Mouse (Mus musculus) frontal cortex, postnatal 10 days (tissue): Measurements from ENCODE around the gene 1700022I11Rik.

ENCODE experiments used
- DNase-seq, 2 experiments: peaks; one replicate each; pipeline ENCODE4 v3.0.0; 2022; ENCODE audit warnings: low spot score in 2 of 2, mixed read lengths in 1 of 2

Gene 1700022I11Rik

DNA sequence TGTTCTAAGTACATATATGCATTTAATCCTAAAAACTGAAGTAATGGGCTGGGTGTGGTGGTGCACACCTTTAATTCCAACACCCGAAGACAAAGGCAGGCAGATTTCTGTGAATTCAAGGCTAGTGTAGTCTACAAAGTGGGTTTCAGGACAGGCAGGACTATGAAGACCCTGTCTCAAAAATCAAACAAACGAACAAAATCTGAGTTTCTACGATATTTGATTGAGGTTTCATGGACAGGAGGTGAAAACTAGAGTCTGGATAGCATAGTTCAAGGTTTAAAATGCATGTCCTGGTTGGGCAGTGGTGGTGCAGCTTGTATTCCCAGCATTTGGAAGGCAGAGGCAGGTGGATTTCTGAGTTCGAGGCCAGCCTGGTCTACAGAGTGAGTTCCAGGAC lies at the start of gene 1700022I11Rik:
Gene 1700022I11Rik, plus strand, starts transcription at position 301 of the 400 bp plus-strand sequence.
- no peak for DNase-seq

DNA sequence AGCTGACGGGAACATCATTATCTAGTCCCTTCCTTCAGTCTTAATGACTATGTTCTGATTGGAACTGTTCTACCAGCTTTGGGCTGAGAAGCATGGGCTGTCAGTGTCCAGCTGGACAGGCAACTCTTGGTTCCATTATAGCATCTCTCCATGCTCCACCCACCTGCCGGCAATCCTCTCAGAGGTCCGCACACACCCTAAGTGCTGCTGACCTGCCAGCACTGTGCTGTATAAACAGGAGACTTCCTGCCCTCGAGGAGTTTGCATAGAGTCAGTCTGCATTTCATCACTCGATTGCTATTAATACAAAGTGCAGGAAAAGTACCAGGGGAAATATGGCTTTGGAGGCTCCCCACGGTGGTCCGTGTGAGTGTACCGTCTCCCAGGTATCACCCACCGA lies 48.7 kb upstream of the 1700022I11Rik start:
- no peak for DNase-seq

DNA sequence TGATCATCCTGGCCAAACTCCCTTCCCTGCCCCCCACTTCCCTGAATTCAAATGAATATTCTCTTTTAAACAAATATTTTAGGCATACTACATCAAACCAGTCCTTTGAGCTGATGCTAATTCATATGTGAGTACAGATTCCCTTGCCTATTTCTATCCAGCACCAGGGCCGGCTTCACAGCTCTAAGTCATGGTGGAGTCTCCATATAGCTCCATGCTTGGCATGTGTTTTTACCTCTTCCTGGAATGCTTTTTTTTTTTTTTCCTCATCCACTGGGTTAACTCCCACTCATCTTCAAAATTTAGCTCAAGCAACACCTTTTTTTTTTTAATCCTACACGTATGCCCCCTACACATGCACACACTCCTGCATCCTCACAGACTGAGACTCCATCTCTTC lies 47.9 kb upstream of the 1700022I11Rik start:
- DNase-seq = peak in 1 of 2 experiments; percentile 53

DNA sequence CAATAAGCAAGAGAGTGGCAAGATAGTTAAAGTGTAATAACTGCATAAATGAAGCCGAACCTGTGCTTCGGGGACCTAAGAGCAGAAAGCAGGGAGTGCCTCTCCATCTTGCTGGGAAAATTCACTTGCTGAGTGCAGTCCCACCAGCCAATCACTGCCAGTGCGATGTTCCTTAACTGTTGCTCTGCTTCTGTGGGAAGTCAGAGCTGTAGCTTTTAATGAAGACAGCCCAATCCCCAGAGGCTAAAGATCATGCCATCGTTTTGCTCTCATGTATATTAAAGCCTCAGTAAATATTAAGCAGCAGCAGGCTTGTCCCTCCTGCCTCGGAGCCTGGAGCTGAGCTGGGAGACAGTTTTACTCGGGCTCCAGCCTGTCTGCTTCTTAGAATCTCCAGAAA lies 47.3 kb upstream of the 1700022I11Rik start:
- peak in 1 of 2 experiments; percentile 11 for DNase-seq

DNA sequence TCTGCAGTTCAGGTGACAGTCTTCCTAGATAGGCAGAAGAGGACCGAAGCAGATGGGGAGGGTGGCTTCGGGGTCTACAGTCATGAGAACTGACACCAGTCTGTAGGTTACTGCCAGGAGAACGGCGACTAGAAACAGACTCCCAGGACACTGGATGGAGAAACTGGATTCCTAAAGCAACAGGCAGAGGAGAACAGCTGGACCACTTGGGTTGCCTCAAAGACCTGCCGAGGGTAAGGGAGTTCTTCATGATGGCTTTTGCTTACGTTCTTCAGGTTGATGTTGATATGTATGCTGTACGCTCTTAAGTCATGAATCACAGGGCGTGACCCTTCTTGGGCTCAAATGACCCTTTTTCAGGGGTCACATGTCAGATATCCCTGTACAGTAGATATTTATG lies 46.9 kb upstream of the 1700022I11Rik start:
- peak in 1 of 2 experiments; percentile 3 for DNase-seq

DNA sequence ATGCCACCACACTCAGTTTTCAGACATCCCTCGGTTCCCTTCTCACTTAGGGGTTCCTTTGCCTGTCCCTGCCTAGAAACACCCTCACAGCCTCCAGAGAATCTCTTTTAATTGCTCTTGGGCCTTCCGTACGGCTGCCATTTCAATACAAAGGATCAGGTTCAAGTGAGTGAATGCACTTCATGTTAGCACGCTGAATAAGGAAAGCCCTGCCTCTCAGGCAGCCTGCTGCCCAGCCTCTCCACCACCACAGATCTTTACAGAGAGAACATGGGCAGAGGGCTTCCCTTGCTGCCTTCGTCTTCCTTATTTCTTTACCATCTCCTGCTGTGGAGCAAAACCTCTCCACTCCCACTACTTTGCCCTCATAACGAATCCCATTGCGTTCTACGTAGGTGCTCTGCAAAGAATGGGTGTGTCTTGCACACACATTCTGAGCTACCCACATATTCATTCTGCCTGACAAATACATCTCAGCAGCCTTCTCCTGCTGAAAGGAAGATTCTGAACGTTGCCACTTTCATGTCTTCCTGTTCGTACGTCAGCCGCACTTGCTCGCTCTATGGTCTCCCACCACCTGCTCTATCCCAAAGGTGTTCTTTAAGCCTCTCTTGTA lies 45.2 kb upstream of the 1700022I11Rik start:
- no peak for DNase-seq

DNA sequence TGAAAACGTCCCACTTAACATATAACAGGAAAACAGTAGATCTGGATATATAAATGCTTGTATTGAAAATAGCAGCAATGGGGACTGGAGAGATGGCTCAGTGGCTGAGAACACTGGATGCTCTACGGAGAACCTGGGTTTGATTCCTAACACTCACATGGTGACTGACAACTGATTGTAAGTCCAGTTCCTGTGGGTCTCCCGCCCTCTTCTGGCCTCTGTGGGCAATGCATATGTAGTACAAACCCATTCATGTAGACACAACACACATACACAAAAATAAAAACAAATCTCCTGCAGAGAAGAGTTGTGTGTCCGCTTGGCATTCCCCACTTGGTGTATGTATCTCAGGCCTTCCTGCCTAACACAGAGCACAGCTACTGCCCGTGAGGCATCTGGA lies 41.2 kb upstream of the 1700022I11Rik start:
- DNase-seq = no peak

DNA sequence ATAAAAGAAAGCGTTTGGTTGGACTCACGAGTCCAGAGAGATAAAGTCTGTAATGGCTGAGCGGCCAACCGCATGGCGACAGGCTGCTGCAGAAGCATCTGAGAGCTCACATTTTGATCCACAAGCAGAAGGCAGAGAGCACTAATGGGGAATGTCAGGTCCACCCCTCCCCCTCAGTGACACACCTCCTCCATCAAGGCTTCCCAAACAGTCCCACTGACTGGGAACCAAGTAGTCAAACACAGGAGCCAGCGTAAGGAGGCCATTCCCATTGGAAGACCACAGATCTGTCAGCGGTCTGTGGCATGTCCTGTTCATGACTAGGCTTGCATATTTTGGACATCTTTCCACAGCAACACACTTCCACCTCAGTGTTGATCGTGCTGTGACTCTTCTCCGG lies 40.5 kb upstream of the 1700022I11Rik start:
- DNase-seq = no peak

DNA sequence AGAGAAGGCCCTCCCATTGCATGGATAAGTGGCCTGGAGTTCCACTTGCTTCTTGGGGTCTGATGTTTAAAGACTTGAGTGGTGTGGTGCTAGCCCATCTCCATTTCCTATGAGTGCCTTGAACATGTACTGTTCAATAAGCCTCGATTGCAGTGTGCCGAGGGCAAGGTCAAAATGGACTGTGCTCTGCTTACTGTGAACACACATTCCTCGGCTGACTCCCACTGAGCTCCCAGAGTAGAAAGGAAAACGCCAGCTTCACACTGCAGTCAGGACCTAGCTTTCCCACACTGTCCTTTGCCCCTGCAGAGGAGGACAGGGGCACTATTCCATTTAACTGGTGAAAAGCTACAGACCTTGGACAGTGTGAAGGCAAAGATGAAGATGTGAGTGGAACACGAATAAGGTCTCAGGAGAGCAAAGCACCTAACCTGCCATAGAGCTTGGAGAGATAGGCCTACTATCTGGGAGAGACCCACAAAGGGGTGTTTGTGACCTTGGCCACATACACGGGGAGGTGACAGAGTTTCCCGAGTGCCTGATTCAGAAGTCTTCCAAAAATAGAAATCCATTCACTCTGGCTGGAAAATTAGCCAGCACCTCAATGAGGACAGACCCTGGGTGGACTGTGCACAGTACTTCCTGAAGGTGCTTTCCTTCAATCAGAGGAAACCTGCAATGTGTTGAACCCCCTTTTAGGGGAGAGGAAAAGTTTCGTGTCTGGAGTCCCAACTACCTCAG lies 37.0 kb upstream of the 1700022I11Rik start:
- peak in 1 of 2 experiments; percentile 1 for DNase-seq

DNA sequence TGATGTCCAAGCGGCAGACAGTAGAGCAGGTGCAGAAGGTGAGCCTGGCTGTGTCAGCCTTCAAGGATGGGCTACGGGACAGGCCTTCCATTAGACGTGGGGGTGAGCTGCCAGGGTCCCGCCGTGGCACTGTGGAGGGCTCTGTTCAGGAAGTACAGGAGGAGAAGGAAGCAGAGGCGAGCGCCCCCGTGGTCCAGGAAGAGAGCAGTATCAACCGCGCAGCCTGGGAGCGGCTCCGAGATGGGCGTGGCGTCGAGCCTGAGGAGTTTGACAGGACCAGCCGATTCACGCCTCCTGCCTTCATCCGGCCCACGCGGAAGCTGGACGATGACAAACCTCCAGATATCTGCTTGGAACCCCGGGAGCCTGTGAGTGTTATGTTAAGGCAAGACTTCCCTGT lies 35.8 kb upstream of the 1700022I11Rik start:
- DNase-seq = no peak

DNA sequence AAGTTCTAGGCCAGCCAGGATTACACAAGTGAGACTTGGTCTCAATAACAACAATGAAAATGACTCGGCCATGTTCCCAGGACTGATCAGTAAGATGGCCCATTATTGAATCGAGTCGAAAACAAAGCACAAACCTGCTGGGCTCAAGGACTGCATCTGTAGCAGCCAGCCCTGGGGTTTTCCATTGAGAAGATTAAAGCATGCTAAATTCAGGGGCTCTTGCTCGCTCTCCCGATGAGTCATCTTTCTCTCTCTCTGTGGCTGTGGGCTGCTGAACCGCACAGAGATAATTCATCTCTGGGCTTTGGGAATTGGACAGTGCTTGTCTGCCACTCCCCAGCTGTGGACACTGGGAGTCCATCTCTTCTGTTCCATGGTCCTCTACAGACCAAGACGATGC lies 28.0 kb upstream of the 1700022I11Rik start:
- DNase-seq = no peak

DNA sequence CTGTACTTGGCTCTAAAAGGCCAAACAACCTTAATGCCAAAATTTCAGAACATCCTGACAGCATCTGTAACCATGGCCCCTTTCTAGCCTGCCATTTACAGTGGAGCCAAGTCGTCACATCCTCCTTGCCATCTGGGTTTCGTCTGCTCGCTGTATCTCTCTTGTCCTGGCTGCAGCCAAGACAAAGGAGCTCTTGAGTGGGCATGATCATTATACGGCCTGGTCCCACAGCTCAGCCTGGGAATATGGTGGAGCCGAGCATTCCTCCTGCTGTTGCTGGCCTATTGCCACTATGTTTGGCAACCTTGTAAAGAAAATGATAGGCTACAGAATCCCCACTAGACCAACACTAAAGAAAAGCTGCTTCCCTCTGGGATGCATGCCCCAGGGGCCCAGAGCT lies 26.1 kb upstream of the 1700022I11Rik start:
- DNase-seq = no peak

DNA sequence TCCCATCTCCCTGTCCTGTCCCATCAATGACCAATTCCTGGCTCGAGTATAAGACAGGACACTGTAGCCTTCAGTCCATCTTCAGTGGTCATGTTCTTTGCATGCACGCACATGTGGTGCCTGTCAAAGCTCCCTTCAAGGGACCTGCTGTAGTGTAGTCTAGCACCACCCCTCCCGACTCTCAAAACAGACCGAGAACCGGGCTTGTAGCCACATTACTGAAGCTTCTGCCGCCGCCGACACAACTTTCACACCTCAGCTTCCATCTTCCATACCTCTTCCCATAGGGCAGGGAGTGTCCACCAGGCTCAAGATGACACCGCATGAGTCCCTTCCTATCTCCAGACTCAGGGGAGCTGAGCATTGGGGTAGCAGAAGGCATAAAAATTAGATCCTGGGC lies 25.2 kb upstream of the 1700022I11Rik start:
- no peak for DNase-seq

DNA sequence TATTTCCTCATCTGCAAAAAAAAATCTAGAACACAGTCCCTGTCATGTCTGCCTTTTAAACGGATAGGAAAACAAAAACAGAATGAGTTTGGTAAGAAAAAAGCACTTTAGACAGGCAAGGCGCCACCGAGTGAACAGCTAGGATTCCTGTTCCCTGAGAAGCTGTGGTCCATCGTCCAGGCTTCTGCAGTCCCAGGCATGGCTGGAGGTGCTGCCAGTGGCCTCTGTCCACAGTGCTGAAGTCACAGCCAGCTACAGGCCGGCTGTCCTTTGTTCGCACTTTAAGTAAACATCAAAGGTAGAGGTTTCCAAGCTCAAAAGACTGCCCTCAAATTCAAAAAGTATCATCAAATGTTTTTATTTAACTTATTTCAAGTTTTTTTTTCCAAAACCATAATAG lies 24.4 kb upstream of the 1700022I11Rik start:
- no peak for DNase-seq

DNA sequence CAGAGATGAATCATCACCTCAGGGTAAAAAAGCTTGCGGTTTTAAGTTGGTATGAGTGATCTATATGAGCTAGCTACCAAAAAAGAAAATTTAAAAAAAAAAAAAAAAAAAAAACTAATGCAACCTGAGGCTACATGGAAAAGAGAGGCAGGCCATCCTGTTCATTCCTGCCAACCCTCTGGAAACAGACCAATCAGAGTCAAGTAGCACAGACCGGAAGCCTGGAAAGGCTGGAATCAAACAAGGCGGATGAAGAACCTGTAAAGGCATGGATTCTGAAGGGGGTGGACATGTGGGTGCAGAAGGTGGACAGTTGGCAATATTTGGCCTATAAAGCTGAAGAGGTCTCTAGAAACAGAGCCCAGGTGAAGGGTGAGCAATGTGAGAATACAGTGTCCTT lies 24.0 kb upstream of the 1700022I11Rik start:
- DNase-seq = no peak

DNA sequence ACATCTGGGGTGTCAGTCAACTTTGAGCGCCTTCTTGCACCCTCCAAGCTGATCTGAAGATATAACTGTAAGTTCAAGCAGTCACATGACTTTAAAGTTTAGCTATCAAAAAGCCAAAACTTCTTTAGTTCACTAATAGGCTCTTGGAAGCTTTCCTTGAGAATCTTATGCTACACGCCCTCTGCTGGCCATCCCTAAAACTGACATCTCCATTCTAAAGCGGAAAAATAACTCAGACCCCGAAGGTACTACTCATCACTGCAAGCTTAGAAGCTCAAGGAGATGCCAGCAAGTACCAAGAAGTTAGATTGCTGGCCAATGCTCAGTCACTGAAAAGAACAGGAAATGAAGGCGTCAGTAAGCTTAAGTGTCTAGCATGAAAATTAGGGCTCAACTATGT lies 23.5 kb upstream of the 1700022I11Rik start:
- no peak for DNase-seq

DNA sequence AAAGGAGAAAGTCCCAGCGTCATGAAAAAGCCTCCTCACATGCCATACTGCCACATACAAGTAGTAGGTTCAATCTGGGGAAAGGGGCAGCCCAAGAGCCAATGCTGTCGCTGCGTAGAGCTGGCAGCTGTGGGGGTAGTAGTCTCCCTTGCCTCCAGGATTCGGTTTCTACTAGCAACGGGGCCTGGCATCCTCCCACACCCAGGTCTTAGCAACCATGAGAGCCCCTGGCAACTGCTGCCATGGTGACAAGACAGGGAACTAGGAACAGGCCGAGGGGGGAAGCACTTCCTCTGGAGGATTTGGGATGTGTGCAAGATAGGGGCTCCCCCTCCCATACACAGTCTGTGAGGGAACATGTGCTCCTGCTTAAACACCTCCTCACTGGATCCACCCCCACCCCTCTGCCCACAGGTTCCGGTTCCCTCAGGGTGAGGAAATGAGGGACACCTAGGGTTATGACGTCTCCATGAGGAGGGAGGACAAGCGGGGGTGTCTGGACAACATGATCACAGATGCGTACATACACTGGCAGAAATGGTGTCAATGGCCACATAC lies 22.6 kb upstream of the 1700022I11Rik start:
- DNase-seq = peak; percentile 89 to 96

DNA sequence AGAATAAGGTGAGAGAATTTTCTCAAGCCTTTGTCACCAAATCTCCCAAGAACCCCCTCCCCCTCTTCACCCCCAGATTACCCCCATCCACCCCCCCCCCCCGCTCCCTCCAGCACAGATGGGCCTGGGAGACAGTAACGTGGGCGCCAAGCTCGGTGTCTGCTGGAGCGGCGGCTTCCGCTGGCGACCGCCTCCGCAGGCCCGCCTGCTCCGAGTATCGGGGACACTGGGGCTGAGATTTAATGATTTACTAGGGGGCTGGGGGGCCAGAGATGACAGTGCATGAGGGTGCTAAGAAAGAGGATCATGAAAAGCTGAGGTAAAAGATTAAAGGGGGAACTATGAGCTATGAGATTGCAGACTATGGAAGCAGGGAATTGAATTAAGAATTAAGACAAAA lies 20.9 kb upstream of the 1700022I11Rik start:
- DNase-seq = no peak

DNA sequence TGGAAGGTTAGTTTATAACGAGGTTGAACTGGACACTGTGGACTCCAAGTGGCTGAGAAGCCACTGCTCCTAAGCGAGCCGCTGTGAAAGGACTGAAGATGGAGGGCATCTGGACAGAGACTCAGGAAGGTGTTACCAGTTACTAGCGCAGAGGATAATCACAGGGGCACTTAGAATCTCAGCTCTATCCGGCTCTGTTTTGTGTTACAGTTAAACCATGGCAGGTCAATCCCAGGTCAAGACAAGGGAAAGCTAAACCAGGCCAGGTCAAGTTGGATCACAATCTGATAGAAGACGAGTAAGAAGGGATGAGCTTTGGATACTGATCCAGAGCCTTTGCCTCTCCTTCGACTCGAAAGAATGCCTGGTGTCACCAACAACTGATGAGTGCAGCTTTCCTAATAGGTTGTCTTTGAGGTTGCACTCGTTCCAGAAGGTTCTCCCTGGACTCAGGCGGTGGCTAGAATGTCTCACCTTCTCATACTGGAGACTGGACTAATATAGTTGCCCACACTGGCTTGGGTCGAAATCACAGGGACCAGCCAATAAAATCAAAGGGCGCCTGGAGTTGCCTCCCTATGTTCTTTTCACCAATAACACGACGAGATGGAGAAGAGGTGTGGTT lies 20.2 kb upstream of the 1700022I11Rik start:
- DNase-seq = no peak

DNA sequence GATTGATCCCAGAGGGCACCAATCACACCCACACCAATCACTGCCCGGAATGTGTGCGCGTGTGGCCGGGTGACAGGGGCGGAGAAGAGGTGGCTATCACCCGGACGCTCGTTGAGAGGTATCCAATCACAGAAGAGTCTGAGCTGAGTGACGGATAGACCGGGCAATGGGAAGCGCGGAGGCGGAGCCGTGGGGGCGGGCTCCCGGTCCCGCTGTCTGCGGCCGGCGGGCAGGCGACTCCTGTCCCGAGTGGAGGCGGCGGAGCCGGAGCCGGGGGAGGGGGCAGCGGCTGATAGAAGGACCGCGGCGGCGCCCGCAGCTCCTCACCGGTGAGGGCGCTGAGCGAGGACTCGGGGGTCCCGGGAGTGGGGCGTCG lies 19.7 kb upstream of the 1700022I11Rik start, which contains the start of gene Dnajb5:
Gene Dnajb5, plus strand, starts transcription at position 139 of the 376 bp plus-strand sequence.
- peak; percentile 99 for DNase-seq

DNA sequence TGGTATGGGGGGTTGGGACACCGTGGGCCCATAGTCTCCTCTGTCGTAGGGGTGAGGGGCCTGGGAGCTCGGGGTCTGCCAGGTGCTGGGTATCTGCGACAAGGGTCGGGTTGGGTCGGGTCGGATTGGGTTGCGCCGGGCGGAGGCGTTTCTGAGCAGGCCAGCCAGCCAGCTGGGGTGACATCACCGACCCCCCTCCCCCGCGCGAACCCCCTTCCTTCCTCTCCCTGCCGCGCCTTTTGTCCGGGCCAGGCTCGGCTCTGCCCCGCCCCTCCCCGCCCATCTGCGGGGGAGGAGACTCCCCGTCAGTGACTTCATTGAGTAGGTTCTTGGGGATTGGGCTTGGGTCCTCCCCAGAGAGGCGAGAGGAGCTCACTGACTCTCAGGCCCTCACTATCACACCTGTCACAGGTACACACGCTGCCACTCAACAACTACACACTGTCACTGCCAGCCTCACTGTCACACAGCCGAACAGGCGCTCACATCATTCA lies 19.3 kb upstream of the 1700022I11Rik start:
- peak; percentile 87 to 92 for DNase-seq
